Mouse (Mus musculus): ENCODE results near the gene Utp11. TPM values are rescaled to one million over a fixed set of nuclear protein-coding genes. Genes with fewer than 3 reads are reported as not detected.

Gene Utp11
- polyA plus RNA-seq, 1 experiment from 2014 or later = 39.1 TPM

GRCm38 (mm10) chr4:124683474-124683873, 9.9 kb downstream of the Utp11 start:
- Histone ChIP-seq H3K4me2 (no peak overlapping the region), H3K27ac (replicated peaks) (no peak overlapping the region), H3K4me3 (no peak overlapping the region), H3K9me3 (no peaks in the 10 kb centered on the region), H3K9ac (no peak overlapping the region), H3K36me3 (peaks cover 62% of the 10 kb centered on the region), H3K4me1 (replicated peaks) (no peaks in the 10 kb centered on the region), H3K27me3 (no peaks in the 10 kb centered on the region)
- ATAC-seq (ENCODE audit: low FRiP score, low read depth) = no peak
- 93% methylated on average over 4 of the region's 4 CpGs for WGBS

- ATAC-seq (ENCODE audit: low FRiP score, low read depth) = no peak
- no peak overlapping the region for H3K9ac ChIP-seq
- peaks cover 70% of the 10 kb centered on the region for H3K36me3 ChIP-seq
- H3K4me2 ChIP-seq = no peak overlapping the region
- H3K27ac ChIP-seq (replicated peaks) = no peak overlapping the region
- H3K4me1 ChIP-seq (replicated peaks) = no peaks in the 10 kb centered on the region
- H3K9me3 ChIP-seq = no peaks in the 10 kb centered on the region
- no peaks in the 10 kb centered on the region for H3K27me3 ChIP-seq
- no peak overlapping the region for H3K4me3 ChIP-seq
- 61% methylated on average over 7 of the region's 7 CpGs for WGBS
Observed at GRCm38 (mm10) chr4:124682270-124682669, 11.1 kb downstream of the Utp11 start.

GRCm38 (mm10) chr4:124675958-124676357, 17.4 kb downstream of the Utp11 start:
- H3K36me3 ChIP-seq = peaks cover 36% of the 10 kb centered on the region
- H3K9me3 ChIP-seq = no peaks in the 10 kb centered on the region
- 87% methylated on average over 6 of the region's 6 CpGs for WGBS
- no peak overlapping the region for H3K9ac ChIP-seq
- no peak overlapping the region for H3K27ac ChIP-seq (replicated peaks)
- no peak overlapping the region for H3K4me2 ChIP-seq
- H3K27me3 ChIP-seq = peaks cover under 1% of the 10 kb centered on the region; the same call in 1 of the 2 replicates
- H3K4me3 ChIP-seq = no peak overlapping the region
- ATAC-seq (ENCODE audit: low FRiP score, low read depth) = no peak
- peaks cover 32% of the 10 kb centered on the region for H3K4me1 ChIP-seq (replicated peaks)

- WGBS = 0% methylated on average over 4 of the region's 4 CpGs
- no peak overlapping the region for H3K9ac ChIP-seq
- ATAC-seq (ENCODE audit: low FRiP score, low read depth) = no peak
Observed at GRCm38 (mm10) chr4:124675037-124675436, 18.4 kb downstream of the Utp11 start.

GRCm38 (mm10) chr4:124674334-124675032, 18.9 kb downstream of the Utp11 start:
- no peak overlapping the region for H3K4me2 ChIP-seq
- H3K9me3 ChIP-seq = no peaks in the 10 kb centered on the region
- H3K27ac ChIP-seq (replicated peaks) = no peak overlapping the region
- no peak overlapping the region for H3K9ac ChIP-seq
- H3K4me1 ChIP-seq (replicated peaks) = peaks cover 32% of the 10 kb centered on the region
- no peak for ATAC-seq (ENCODE audit: low FRiP score, low read depth)
- WGBS = 38% methylated on average over 17 of the region's 17 CpGs
- H3K27me3 ChIP-seq = peaks cover 2% of the 10 kb centered on the region; the same call in 1 of the 2 replicates
- no peak overlapping the region for H3K4me3 ChIP-seq
- peaks cover 23% of the 10 kb centered on the region for H3K36me3 ChIP-seq

More at GRCm38 (mm10) chr4:124675037-124675436, 18.4 kb downstream of the Utp11 start:
- Histone ChIP-seq H3K27ac (replicated peaks) (no peak overlapping the region), H3K4me3 (no peak overlapping the region), H3K4me1 (replicated peaks) (peaks cover 32% of the 10 kb centered on the region), H3K27me3 (peaks cover 2% of the 10 kb centered on the region; the same call in 1 of the 2 replicates), H3K9me3 (no peaks in the 10 kb centered on the region), H3K4me2 (no peak overlapping the region), H3K36me3 (peaks cover 28% of the 10 kb centered on the region)

- Histone ChIP-seq H3K4me2 (peak overlapping the region; percentile 54), H3K4me3 (peak overlapping the region; percentile 12; the same call in 1 of the 2 replicates), H3K36me3 (peaks cover 8% of the 10 kb centered on the region; the same call in 1 of the 2 replicates), H3K9ac (no peak overlapping the region), H3K27me3 (peaks cover 5% of the 10 kb centered on the region; the same call in 1 of the 2 replicates), H3K27ac (replicated peaks) (peak overlapping the region; percentile 19), H3K4me1 (replicated peaks) (peaks cover 40% of the 10 kb centered on the region), H3K9me3 (no peaks in the 10 kb centered on the region)
- peak; percentile 40 for ATAC-seq (ENCODE audit: low FRiP score, low read depth)
- WGBS = 2% methylated on average over 26 of the region's 31 CpGs
Observed at GRCm38 (mm10) chr4:124672347-124673320, 20.8 kb downstream of the Utp11 start.

GRCm38 (mm10) chr4:124671583-124671982, 21.8 kb downstream of the Utp11 start:
- Histone ChIP-seq H3K27ac (replicated peaks) (peak overlapping the region; percentile 19; the same call in 1 of the 2 replicates), H3K9me3 (no peaks in the 10 kb centered on the region), H3K9ac (no peak overlapping the region), H3K36me3 (0 out of 2 replicates have a peak, but pooled peaks cover 4% of the 10 kb centered on the region), H3K4me3 (no peak overlapping the region), H3K27me3 (peaks cover 15% of the 10 kb centered on the region), H3K4me2 (peak overlapping the region; percentile 54), H3K4me1 (replicated peaks) (peaks cover 44% of the 10 kb centered on the region)
- 26% methylated on average over 7 of the region's 7 CpGs for WGBS
- no peak for ATAC-seq (ENCODE audit: low FRiP score, low read depth)

GRCm38 (mm10) chr4:124670232-124670631, 23.2 kb downstream of the Utp11 start:
- H3K27ac ChIP-seq (replicated peaks) = no peak overlapping the region
- WGBS = 50% methylated on average over 8 of the region's 8 CpGs
- H3K36me3 ChIP-seq = no peaks in the 10 kb centered on the region
- H3K4me1 ChIP-seq (replicated peaks) = peaks cover 44% of the 10 kb centered on the region
- H3K9ac ChIP-seq = no peak overlapping the region
- peaks cover 21% of the 10 kb centered on the region for H3K27me3 ChIP-seq
- no peak overlapping the region for H3K4me2 ChIP-seq
- H3K4me3 ChIP-seq = no peak overlapping the region
- ATAC-seq (ENCODE audit: low FRiP score, low read depth) = no peak
- H3K9me3 ChIP-seq = no peaks in the 10 kb centered on the region

- Histone ChIP-seq H3K9me3 (no peaks in the 10 kb centered on the region), H3K36me3 (no peaks in the 10 kb centered on the region), H3K4me3 (no peak overlapping the region), H3K4me2 (no peak overlapping the region), H3K4me1 (replicated peaks) (peaks cover 41% of the 10 kb centered on the region), H3K27me3 (peaks cover 33% of the 10 kb centered on the region), H3K9ac (no peak overlapping the region), H3K27ac (replicated peaks) (no peak overlapping the region)
- 8% methylated on average over 8 of the region's 8 CpGs for WGBS
- peak; percentile 44; the same call in 1 of the 2 replicates for ATAC-seq (ENCODE audit: low FRiP score, low read depth)
Observed at GRCm38 (mm10) chr4:124668078-124668477, 25.3 kb downstream of the Utp11 start.

- no peak for ATAC-seq (ENCODE audit: low FRiP score, low read depth)
- no peak overlapping the region for H3K4me3 ChIP-seq
- no peak overlapping the region for H3K9ac ChIP-seq
Observed at GRCm38 (mm10) chr4:124667476-124668033, 25.8 kb downstream of the Utp11 start.

GRCm38 (mm10) chr4:124664604-124665003, 28.8 kb downstream of the Utp11 start:
- Histone ChIP-seq H3K36me3 (no peaks in the 10 kb centered on the region), H3K27me3 (peaks cover 58% of the 10 kb centered on the region), H3K4me3 (no peak overlapping the region), H3K9me3 (no peaks in the 10 kb centered on the region), H3K4me1 (replicated peaks) (peaks cover 22% of the 10 kb centered on the region), H3K4me2 (no peak overlapping the region), H3K27ac (replicated peaks) (no peak overlapping the region), H3K9ac (no peak overlapping the region)
- ATAC-seq (ENCODE audit: low FRiP score, low read depth) = no peak
- 58% methylated on average over 15 of the region's 15 CpGs for whole genome bisulfite sequencing

More at GRCm38 (mm10) chr4:124667476-124668033, 25.8 kb downstream of the Utp11 start:
- H3K36me3 ChIP-seq = no peaks in the 10 kb centered on the region
- peaks cover 39% of the 10 kb centered on the region for H3K27me3 ChIP-seq
- no peaks in the 10 kb centered on the region for H3K9me3 ChIP-seq
- H3K27ac ChIP-seq (replicated peaks) = no peak overlapping the region
- H3K4me1 ChIP-seq (replicated peaks) = peaks cover 36% of the 10 kb centered on the region
- 22% methylated on average over 14 of the region's 14 CpGs for WGBS
- no peak overlapping the region for H3K4me2 ChIP-seq
